Mouse (Mus musculus) frontal cortex, postnatal 10 days (tissue): ENCODE data around the gene Sec13.

ENCODE experiments used
- DNase-seq, 2 experiments: peaks; one replicate each; pipeline ENCODE4 v3.0.0; 2022; ENCODE audit warnings: low spot score in 2 of 2, mixed read lengths in 1 of 2

Gene Sec13

DNA sequence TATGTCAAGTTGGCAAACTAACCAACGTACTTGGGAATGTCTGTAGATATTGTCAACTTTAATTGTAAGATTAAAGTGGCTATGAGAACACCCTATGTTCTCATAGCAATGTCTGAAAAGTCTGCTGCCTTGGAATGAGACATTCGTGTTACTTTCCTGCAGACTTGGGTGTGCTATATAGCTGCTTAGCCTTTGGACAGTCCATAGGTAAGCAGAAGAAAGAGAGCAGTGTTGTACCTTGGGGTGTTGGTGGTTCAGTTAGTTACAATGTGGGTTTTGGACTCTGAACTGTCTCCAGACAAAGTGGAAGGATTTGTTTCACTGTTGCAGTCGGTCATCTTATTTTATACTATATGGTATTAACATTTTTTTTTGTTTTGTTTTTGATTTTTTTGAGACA lies 27.8 kb downstream of the Sec13 start:
- DNase-seq: no peak

DNA sequence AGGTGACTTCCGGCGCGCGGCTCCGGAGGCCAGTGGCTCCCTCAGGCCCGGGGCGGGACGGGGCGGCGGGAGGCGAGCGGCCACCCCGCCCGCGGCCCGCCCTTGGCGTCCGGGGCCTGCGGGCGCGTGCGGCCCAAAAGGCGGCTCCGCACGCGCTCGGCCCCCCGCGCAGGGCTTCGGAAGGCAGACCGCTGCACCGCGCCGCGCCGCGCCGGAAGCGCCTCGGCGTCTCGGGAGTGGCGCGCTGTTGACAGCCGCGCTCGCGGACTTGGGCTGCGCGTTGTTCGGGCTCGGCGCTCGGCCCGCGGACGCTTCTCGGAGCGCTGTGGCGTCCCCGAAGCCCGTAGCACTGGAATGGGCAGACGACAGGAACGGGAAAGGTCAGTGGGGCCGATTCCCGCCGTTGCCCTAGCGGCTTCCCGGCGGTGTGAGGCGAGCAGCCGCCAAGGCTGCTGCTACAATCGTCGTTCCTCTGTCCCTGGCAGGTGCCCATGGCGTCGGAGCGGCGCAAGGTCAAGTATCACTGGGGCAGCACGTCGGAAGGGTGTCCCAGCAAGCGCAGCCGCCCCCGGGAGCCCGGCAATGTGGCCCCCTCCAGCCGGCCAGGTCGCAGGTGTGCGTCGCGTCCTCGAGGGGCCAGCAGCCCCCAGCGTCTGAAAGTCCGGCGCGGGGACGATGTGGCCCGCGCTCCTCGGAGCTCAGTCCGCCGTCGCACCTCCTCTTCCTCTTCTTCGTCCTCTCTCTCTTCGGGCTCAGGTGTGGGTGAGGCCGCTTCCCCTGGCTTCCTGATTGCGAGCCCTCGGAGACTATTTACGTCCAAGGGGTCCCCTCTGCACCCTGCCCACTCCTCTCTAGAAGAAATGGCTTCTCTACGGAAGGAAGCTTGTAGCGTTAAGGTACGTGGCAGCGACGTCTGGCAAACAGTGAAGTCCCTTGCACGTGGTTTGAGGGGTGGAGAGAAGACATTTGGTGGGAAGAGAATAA lies 43.0 kb downstream of the Sec13 start:
- DNase-seq: peak in 1 of 2 experiments; percentile 40

DNA sequence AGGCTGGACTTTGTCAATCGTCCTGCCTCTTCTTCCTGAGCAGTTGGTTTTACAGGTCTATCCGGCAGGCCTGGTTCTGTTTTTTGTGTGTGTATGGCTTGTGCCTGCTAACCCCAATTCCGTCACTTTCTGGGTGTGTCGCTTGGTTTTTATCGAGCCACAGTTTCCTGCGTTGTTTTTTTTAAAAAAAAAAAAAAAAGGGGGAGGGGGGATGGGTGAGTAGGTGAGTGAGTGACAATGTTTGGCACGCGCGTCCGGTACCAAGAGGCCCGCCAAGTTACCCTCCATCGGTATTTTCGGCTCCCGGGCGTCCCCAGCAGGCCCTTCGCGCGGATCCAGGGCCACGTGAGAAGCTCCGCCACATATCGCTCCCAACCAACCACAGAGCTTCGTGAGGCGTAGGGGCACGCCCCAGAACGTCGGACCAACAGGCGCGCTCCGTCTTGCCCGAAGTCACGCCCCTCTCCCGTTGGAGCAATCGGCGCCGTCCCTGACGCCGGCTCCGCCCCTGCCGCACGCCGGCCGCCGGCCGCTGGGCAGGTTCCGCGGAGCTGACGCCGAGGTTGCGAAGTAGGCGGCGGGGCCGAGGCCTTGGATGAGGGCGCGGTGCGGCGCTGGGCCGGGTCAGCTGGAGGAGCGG lies 43.8 kb downstream of the Sec13 start, which contains the start of gene Tatdn2:
Tatdn2 (plus strand) TSS at position 469 of the 640 bp plus-strand sequence.
- DNase-seq: peak; percentile 96 to 97

DNA sequence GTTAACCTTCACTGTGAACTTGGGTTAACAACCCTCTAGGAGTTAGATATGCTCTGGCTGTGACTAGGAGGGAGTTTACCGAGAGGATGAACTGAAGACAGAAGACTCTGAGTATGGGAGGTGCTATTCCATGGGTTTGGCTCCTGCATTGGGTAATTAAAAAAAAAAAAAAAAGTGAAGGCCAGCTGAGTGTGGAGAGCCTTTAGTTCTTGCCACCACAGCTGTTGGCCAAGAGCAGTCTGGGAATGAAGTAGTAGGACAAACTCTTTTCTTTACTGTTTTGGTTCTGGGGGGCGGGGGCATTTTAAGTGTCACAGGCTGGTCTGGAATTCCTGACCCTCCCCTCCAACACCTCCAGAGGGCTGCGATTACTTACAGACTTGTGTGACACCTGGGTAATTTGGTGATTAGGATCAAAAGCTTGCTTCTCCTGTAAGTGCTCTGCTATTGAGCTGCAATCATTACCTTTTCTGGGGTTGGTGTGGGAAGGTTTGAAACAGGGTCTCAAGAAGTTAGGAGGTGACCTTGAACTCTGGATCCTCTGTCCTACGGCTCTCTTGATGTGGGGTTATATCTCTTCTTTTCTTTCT lies 44.7 kb downstream of the Sec13 start:
- no peak for DNase-seq

GRCm38 (mm10) chr6:113695203-113695602 lies 45.3 kb downstream of the Sec13 start:
- DNase-seq: no peak

DNA sequence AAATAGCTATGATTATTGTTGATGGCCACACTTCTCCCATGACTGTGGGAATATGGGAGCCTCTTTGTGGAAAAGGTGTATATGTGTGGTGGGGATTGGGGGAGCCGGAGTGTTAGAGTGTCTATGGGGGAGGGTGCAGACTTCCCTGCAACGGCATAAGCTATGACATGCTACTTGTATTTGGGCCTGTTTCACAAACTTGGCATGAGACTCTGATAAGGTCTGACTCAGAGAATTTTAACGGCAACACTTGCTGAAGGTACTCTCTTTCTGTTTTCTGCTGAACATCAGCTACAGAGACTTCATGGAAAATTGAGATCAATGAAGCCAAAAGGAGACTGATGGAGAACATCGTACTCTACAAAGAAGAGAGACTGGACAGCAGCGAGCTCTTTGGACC lies 47.2 kb downstream of the Sec13 start:
- no peak for DNase-seq

- no peak for DNase-seq
These were observed 47.8 kb downstream of the Sec13 start for GRCm38 (mm10) chr6:113692661-113693133.

GRCm38 (mm10) chr6:113691084-113691462 lies 49.5 kb downstream of the Sec13 start:
- DNase-seq: no peak

DNA sequence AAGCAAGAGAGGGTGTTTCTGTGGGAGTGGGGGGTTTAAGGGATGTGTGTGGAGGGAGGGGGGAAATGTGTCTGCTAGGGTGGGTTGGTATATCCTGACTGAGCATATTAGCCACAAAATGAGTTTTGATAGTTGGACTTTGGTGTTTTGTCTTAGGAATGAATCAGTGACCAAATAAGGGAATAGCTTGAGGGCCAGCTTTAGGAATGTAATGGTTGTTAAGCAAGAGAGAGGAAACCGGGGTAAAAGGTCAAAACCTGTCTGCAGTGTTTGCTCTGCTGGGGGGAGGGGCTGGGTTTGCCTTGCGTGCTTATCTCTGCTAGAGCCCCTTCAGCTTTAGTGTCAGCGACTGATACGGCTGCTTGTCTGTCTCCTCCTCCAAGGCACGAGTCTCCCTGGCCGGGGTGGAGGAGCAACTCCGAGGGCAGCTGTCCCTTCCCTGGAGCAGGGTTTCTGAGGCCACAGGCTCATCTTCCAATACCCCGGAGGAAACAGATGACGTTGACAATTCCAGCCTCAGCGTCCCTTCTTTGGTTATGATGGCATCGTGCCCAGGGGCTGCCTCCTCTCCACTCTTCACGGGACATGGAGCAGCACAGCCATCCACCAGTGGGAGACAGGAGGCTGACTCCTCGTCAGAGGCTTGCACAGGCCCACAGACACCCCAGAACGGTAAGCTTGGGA lies 50.0 kb downstream of the Sec13 start:
- no peak for DNase-seq

GRCm38 (mm10) chr6:113690008-113690399 lies 50.5 kb downstream of the Sec13 start:
- DNase-seq: no peak

DNA sequence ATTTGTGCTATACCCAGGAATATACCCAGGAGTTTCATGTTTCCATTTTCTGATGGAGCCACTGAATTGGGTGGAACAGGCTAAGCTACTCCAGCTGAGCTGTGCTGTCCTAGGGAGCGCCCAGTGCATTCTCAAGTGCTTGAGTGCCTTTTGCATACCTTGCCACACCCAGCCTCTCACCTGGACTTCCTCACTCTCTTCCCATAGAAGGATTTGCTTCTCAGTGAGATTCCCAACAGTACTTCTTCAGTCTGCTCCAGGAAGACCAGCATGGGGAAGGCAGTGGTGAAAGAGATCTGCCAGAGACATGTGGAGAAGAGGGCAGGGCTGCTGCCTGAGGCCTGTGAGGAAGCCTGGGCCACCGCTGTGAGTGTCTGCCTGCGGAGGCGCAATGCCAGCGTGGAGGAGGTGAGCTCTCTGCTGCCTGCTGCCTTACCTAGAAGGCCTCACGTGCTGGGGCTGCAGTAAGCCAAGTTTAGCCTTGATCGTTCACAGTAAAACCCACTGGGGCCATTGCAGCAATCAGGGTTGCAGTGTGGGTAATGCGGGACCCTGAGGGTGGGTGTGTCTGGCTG lies 53.9 kb downstream of the Sec13 start:
- no peak for DNase-seq

DNA sequence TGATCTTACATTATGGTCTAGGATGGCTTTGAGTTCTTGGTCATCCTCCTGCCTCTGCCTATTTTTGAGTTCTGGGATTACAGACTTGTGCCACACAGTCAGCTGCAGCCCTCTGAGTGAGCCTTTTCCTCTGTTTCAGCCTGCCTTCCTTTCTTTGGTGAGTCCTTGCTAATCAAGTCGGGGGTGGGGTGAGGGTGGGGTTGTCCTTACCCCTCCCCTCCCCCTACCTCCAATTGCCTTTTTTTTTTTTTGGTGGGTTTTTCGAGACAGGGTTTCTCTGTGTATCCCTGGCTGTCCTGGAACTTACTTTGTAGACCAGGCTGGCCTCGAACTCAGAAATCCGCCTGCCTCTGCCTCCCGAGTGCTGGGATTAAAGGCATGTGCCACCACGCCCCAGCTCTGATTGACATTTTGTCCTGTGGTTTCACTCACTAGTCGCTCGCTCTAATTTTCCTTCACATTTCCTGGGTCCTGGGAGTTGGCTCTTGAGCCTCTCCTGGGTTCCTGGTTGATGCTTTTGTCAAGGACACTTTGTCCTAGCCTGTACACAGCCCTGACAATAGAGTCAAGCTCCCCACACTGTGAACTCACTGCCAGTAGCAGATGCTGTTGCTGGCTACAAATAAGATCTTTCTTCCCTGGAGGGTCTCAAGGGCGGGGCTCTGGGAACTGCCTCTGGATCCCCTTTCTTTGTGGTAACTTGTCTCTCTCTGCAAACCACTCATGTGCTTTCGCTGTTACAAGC lies 57.3 kb downstream of the Sec13 start:
- DNase-seq: no peak

DNA sequence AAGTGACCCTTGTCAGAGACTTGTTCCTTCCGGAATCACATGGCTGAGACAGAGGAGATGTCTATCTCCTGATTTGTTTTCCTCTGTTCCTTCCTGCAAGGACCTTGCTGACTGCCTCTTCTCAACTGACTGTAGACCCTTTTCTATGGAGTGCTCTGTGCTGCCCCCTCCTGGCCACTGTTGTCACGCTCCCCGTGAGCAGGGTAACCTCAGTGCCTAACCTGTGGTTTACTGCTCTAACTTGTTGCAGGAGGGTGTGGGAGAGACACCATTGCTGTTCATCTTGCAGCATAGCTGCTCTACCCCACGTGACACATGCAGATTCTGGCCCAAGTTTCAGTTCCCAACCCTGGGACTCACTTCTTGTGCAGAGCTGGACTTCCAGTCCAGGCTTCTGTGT lies 59.3 kb downstream of the Sec13 start:
- peak; percentile 62 to 68 for DNase-seq

GRCm38 (mm10) chr6:113679993-113680566 lies 60.5 kb downstream of the Sec13 start:
- DNase-seq: no peak

DNA sequence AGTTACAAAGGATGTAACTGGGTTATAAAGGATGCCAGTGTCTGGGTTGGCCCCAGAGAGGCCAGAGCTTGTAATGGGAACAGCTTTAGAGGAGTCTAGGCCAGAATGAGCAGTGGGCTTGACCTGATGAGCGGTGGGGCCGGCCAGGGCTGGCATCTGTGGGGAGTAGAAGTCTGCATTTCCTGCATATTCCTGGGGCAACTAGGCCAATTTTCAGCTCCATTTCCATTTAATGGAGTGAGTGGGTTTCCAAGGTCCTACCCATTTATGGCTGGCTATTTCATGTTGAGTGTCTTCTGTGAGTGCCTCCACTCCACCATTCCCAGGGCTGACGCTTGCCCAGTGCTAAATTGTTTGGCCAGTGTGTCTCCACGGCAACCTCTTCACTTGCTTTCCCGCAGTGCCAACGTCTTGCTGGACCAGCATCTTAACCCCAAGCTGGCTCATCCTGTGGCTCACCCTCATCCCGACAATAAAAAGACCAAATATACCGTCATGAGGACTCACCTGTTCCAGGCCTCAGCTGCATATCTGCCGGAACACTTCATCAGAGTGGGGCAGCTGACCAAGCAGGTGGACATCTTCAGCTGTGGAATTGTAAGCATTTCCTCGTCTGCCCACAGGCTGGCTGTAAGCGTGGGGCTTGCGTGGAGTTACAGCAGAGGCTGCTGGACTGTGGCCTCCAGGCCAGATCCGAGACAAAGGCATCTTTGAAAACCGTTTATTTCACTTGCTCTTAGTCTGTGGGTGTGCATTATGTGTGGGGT lies 62.1 kb downstream of the Sec13 start:
- DNase-seq: peak in 1 of 2 experiments; percentile 38
